Mouse (Mus musculus) monocyte, adult 5-6 weeks (primary cell): ENCODE measurements at regions not wholly inside any gene's neighbourhood (a gene's known extent, or its start where the extent isn't known, plus 50 kb on each side); places are given as distances from the start of the nearest gene placed in this dataset.
"Not testable (repeated sequence)": the region's sequence is repeated elsewhere in the genome, so short reads cannot be mapped to it uniquely, and the experiment has no call there.

Experiments used
- ATAC-seq: fragments of 153-309, 156-312 bp; replicated peaks from 2 replicates; pipeline ENCODE4 v1.8.0; 2017; ENCODE audit warnings: mild to moderate bottlenecking; ENCODE audit not compliant: low TSS enrichment, insufficient number of reproducible peaks, severe bottlenecking, poor library complexity, low FRiP score

- ATAC-seq = no peak
These were observed 56.4 kb downstream of the Cxcr4 start for GRCm38 (mm10) chr1:128535537-128536150.

GRCm38 (mm10) chr1:128532632-128533031 lies 59.5 kb downstream of the Cxcr4 start:
- ATAC-seq = no peak

- no peak for ATAC-seq
These were observed 62.1 kb downstream of the Cxcr4 start for GRCm38 (mm10) chr1:128529808-128530545.

- no peak for ATAC-seq
These were observed 72.9 kb downstream of the Cxcr4 start for GRCm38 (mm10) chr1:128519234-128519633.

- no peak for ATAC-seq
These were observed 73.6 kb downstream of the Cxcr4 start for GRCm38 (mm10) chr1:128518514-128518913.

GRCm38 (mm10) chr1:128517351-128517750 lies 74.7 kb downstream of the Cxcr4 start:
- ATAC-seq = no peak

GRCm38 (mm10) chr1:128514327-128514726 lies 77.8 kb downstream of the Cxcr4 start:
- ATAC-seq = no peak

GRCm38 (mm10) chr1:128513911-128514310 lies 78.2 kb downstream of the Cxcr4 start:
- ATAC-seq = no peak

- peak; percentile 63 for ATAC-seq
These were observed 78.9 kb downstream of the Cxcr4 start for GRCm38 (mm10) chr1:128513153-128513552.

- ATAC-seq = no peak
These were observed 83.2 kb downstream of the Cxcr4 start for GRCm38 (mm10) chr1:128508816-128509461.

- ATAC-seq = no peak
These were observed 85.4 kb downstream of the Cxcr4 start for GRCm38 (mm10) chr1:128506551-128507313.

- no peak for ATAC-seq
These were observed 87.2 kb upstream of the Dars start for GRCm38 (mm10) chr1:128504371-128504770.

- no peak for ATAC-seq
These were observed 81.0 kb upstream of the Dars start for GRCm38 (mm10) chr1:128498042-128498772.

- ATAC-seq = no peak
These were observed 75.1 kb upstream of the Dars start for GRCm38 (mm10) chr1:128492251-128492650.

GRCm38 (mm10) chr1:128487181-128487580 lies 70.0 kb upstream of the Dars start:
- ATAC-seq = not testable (repeated sequence)

GRCm38 (mm10) chr1:128478376-128478775 lies 61.2 kb upstream of the Dars start:
- no peak for ATAC-seq

- no peak for ATAC-seq
These were observed 60.5 kb upstream of the Dars start for GRCm38 (mm10) chr1:128477653-128478052.

- no peak for ATAC-seq
These were observed 55.6 kb upstream of the Dars start for GRCm38 (mm10) chr1:128472713-128473230.
